Mouse (Mus musculus): Measurements from ENCODE around the gene Dars.
"Not testable (repeated sequence)": the region's sequence is repeated elsewhere in the genome, so short reads cannot be mapped to it uniquely, and the experiment has no call there.

The Dars gene

DNA sequence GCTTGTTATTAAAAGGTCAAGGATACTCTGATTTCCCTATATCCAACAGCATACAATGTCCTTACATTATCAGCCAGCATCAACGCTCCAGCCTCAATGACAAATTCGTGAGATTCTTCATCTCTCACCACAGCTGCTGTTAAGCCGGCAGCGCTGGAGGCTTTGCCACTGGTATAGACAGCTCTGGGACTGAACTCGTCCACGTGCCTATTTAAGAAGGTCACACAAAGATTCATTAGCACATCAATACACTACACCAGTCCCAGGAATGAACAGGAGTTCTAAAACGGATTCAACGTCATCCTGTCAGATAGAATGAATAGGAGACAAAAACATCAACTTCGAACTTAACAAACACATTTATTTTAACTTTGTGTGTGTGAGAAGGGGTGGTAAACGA is 72.9 kb downstream of the Dars start:
- DNase-seq (ENCODE audit: low read depth, low spot score): no peak

DNA sequence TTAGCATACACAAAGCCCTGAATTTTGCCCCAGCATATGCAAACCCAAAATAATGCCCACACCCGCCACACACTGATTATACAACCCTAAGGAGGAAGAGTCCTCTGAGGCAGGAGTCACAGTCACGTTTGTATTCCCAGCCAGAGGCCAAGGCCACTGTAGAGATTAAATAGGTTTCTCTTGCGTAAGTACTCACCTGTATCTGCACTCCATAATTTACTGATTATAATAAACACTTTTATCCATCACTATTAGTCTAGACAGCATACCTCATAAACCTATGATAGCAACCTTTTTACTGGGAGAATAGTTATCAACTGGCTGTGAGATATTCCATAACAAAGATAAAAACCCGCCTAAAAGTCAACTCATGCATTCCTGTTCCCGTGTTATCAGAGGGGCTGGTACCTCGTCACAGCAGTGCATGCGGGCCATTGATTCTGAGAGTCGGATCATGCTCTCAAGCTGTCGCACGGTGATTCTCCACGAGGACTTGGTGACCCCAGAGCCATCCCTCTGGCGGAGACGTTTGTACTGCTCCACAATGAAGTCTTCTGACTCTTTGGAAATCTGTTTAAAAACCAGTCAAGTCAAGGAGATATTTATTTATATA is 79.4 kb downstream of the Dars start:
- DNase-seq (ENCODE audit: low read depth, low spot score): no peak

DNA sequence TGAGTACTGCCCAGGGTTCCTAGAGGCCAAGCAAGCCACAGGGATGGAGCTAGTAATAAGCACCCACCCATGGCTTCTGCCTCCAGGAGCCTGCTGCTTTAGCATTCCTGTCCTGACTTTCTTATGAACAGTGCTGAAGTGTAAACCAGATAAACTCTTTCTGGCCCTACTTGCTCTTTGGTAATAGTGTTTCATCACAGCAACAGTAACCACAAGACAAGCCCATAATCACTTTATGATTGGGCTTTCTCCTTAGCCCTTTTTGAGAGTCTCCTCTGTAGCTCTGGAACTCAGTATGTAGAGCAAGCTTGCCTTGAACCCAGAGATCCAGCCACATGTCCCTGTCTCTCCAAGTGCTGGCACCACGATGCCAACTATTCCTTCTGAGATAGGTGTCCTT is 86.9 kb downstream of the Dars start:
- no peak for DNase-seq (ENCODE audit: low read depth, low spot score)

DNA sequence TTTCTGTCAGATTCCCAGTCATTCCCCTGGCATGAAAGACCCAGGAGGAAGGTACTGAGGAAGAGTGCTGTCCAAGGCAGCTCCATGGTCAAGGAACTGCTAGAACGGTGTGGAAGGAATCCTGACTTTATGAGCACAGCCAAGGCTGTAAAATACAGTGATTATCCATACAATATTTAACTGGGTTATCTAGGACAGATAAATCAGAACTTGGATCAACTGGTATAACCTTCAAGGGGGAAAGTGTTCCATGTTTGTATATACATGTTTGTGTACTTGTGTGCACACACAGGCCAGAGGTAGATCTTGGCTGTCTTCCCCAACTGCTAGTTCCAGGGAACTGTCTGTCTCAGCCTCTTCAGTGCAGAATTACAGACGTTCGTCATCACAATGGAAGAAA is 89.0 kb downstream of the Dars start, which contains the start of gene Lct:
Lct (minus strand) TSS at position 101 of the 400 bp plus-strand sequence.
- no peak for DNase-seq (ENCODE audit: low read depth, low spot score)

DNA sequence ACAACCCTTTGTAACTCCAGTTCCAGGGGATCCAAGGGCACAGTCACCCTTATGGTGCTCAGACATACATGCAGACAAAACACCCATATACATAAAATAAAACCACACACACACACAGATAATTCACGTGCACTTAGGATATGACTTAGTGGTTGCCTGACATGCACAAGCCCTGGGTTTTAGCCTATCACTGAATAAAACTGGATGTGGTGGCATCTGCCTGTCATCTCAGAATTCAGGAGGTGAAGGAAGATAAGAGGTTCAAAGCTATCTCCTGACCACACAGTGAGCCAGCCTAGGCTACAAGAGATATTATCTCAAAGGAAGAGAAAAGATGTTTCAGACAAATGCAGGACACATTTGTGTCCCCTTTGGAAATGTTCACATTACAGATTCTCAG is 90.0 kb downstream of the Dars start:
- DNase-seq (ENCODE audit: low read depth, low spot score): no peak

DNA sequence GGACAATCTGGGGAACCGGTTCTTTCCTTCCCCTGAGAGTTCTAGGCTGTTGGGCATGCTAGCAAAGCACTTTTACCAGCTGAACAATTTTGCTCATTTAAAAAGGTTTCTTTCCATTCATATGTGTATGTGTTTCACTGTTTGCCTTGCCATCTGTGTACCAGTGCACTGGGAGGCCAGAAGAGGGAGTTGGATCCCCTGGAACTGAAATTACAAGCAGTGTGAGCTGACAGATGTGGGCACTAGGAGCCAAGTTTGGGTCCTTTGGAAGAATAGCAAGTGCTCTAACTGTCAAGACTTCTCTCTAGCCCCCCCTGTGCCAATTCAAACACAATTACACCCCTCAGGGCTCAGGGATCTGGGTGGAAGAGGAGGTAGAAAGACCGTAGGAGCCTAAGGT is 92.4 kb downstream of the Dars start:
- DNase-seq (ENCODE audit: low read depth, low spot score): no peak

DNA sequence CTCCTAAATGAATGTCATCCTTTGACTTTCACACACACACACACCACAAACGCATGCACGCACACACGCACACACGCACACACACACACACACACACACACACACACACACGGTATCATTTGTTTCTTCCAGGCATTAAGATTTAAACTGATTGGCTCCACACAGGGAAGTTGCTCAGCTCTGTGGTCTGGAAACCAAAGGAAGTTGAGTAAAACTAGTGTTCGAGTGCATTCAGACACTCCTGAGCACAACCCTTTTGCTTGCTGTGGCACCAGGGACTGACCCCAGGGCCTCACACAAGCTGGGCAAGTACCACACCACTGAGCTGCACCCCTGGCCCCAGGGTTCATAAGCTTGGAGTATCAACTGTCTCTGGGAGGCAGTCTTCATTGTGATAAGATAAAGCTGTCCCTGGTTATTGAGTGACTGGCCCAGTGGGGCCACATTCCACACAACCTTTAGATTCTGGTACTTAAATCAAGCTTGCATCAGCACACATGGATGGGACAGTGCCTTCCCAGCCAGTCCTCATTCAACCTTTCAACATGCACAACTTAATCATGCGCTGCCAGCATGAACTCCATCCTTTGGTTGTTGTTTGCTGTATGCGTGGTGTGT is 94.0 kb downstream of the Dars start:
- no peak for DNase-seq (ENCODE audit: low read depth, low spot score)

DNA sequence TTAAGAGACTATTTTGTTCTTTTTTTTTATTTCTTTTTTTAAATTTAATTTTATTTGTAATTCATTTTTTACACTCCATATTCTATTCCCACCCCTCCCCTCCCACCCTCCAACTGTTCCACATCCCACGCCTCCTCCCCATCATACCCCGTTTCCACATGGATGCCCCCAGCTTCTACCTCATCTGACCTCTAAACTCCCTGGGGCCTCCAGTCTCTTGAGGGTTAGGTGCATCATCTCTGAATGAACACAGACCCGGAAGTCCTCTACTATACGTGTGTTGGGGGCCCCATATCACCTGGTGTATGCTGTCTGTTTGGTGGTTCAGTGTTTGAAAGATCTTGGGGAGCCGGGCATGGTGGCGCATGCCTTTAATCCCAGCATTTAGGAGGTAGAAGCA is 97.9 kb downstream of the Dars start:
- not testable (repeated sequence) for DNase-seq (ENCODE audit: low read depth, low spot score)

DNA sequence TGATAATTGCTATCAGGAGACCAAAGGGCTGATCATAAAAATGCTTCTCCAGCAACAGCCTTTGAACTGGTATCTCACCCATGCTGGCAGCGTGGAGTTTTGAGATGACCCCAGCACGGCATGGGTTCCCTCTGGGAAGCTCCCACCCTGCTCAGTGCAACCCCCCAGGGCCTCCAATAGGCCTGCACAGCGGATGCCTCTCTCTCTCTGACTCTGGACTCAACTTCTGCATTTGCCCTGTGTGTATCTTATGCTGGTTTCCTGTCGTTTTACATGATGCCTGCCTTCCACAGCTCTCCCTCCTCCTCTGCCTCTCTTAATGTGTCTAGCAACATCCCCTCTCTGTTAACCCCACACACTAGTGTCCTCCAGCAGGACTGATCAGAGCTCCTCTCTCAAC is 102.5 kb downstream of the Dars start:
- DNase-seq (ENCODE audit: low read depth, low spot score): no peak

Measured in skeletal muscle tissue, adult 2 months (tissue).